Mouse (Mus musculus): ENCODE data around the gene Golph3l.

DNA sequence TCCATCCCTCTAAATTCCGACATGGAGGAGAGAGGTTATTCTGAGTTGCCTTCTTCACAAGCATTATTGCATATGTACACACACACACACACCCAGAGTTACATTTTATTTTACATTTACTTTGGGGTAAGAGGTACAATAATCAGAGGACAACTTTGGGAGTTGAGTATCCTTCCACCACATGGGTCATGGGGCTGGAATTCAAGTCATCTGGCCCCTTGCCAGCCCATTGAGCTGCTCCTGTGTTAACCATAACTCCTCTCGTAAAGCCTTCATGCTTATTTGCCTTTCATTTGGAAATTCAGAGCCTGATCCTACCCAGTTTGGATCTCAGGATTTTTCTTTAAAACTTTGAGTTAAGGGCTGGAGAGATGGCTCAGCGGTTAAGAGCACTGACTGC is 17.4 kb downstream of the Golph3l start:
- TF ChIP-seq CTCF (IDR thresholded peaks at IDR 0.05; ENCODE audit: low read depth), result no peak
- TF ChIP-seq EP300 (IDR thresholded peaks at IDR 0.05; ENCODE audit: low read depth), result no peak

Measured in heart, postnatal 0 days (tissue).